Mouse (Mus musculus) liver, embryonic 16.5 days (tissue): ENCODE data around the gene Iqgap2. TPM values are rescaled to one million over a fixed set of nuclear protein-coding genes. Genes with fewer than 3 reads are reported as not detected.

Source experiments
- ATAC-seq: fragments of 200-750 bp; cut with Nextera tagmentation; 2 replicates; pipeline ENCODE4 v1.8.0; 2017; ENCODE audit warnings: low read depth, mild to moderate bottlenecking, moderate number of reproducible peaks, moderate library complexity
- H3K27ac ChIP-seq: fragments of 300-500 bp; sonication (generic); 2 replicates; pipeline ENCODE4 v1.5.1; 2014; ENCODE audit warnings: mild to moderate bottlenecking, low read length
- H3K27me3 ChIP-seq: fragments of 300-500 bp; sonication (generic); 2 replicates; pipeline ENCODE4 v1.6.1; 2014; ENCODE audit warnings: low read depth, low read length, mixed read lengths; ENCODE audit not compliant: control insufficient read depth, insufficient read depth
- H3K36me3 ChIP-seq: fragments of 300-500 bp; sonication (generic); 2 replicates; pipeline ENCODE4 v1.6.1; 2014; ENCODE audit warnings: mild to moderate bottlenecking; ENCODE audit not compliant: control insufficient read depth, insufficient read depth
- H3K4me1 ChIP-seq: fragments of 300-500 bp; sonication (generic); 2 replicates; pipeline ENCODE4 v1.6.1; 2014; ENCODE audit warnings: low read depth, low read length, mixed read lengths; ENCODE audit not compliant: control insufficient read depth
- H3K4me2 ChIP-seq: fragments of 300-500 bp; sonication (generic); 2 replicates; pipeline ENCODE4 v1.6.1; 2014; ENCODE audit warnings: low read depth, low read length, mixed read lengths
- H3K4me3 ChIP-seq: fragments of 300-500 bp; sonication (generic); 2 replicates; pipeline ENCODE4 v1.5.1; 2014; ENCODE audit warnings: low read depth, mild to moderate bottlenecking, low read length
- H3K9ac ChIP-seq: fragments of 300-500 bp; sonication (generic); 2 replicates; pipeline ENCODE4 v1.6.1; 2014; ENCODE audit warnings: low read depth, low read length
- H3K9me3 ChIP-seq: fragments of 300-500 bp; sonication (generic); replicated peaks from 2 replicates; pipeline ENCODE4 v1.6.1; 2016; ENCODE audit warnings: low read length; ENCODE audit not compliant: control insufficient read depth
- WGBS: fragments of 180-500 bp; shearing (Covaris S2); extraction: QIAGEN DNeasy Blood & Tissue Kit; methylation state at CpG from one replicate; pipeline ENCODE4 v1.1.7; 2014; ENCODE audit not compliant: insufficient replicate concordance; 5-methylcytosine and 5-hydroxymethylcytosine counted together
- polyA plus RNA-seq: library from polyadenylated mRNA; unstranded; fragments of >200 nt; fragmentation: Nextera tagmentation; extraction: Ambion mirVana; gene quantifications from 2 replicates; pipeline ENCODE4 v1.2.1, GENCODE M21; 2015

The Iqgap2 gene
- polyA plus RNA-seq, 1 experiment from 2014 or later = 20.3 TPM

DNA sequence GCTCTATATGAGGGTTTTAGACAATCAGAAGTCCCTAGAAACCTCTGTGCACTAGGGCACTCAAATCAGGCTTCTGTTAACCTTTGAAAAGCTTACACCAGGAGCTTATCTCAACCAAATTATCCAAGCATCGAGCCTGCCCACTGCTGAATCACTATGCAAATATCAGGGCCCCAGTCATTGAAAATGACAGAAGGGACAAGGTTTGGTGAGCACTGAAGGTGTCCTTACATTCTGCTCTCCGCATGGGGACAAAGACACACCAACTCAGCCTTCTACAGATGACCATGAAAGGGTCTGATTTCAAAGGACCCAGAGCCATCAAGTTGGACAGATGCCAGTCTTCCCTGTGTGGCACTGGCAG, 108.8 kb downstream of the Iqgap2 start:
- no peak overlapping the region for H3K9ac ChIP-seq
- peak overlapping the region; percentile 52 for H3K27ac ChIP-seq

DNA sequence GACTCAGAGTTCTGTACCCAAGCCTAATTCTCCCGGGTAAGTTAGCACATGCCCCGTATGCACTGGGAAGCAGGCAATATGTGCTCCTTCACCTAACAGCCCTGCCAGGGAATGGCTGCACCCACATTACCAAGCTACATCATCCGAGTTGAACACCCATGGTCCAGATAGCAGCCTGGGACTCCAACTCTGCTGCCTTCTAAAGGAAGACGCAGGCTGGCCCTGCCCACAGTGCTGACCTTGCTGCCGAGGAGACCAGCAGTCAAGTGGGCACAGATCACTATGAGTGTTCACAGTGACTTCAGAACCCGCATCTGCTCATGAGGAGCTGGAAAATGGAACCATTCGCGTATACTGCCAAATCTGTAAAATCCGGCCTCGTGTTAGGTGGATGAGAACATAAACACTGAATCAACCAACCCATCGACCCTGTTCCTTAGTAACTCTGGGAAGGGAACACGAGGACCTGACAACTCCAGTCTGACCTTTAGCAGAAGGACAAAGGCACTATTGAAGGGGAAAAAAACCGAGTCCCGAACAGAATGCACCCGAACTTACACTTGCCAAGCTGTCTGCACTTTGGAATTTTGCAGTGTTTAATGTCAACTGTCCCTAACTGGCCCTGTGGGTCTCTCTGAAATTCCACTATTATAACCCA, 109.3 kb downstream of the Iqgap2 start:
- no peaks in the 10 kb centered on the region for H3K9me3 ChIP-seq
- H3K4me3 ChIP-seq = no peak overlapping the region
- peaks cover 16% of the 10 kb centered on the region for H3K4me1 ChIP-seq
- no peaks in the 10 kb centered on the region for H3K27me3 ChIP-seq
- ATAC-seq = peak; percentile 48
- no peak overlapping the region for H3K9ac ChIP-seq
- H3K27ac ChIP-seq = peak overlapping the region; percentile 51
- H3K36me3 ChIP-seq = no peaks in the 10 kb centered on the region
- WGBS = 61% methylated on average over 15 of the region's 15 CpGs
- no peak overlapping the region for H3K4me2 ChIP-seq

More for the DNA sequence above, 108.8 kb downstream of the Iqgap2 start:
- WGBS = 20% methylated on average over 2 of the region's 2 CpGs
- no peaks in the 10 kb centered on the region for H3K36me3 ChIP-seq
- ATAC-seq = peak; percentile 40
- no peaks in the 10 kb centered on the region for H3K27me3 ChIP-seq
- peaks cover 16% of the 10 kb centered on the region for H3K4me1 ChIP-seq
- no peak overlapping the region for H3K4me3 ChIP-seq
- peak overlapping the region; percentile 15; the same call in 1 of the 2 replicates for H3K4me2 ChIP-seq
- H3K9me3 ChIP-seq = no peaks in the 10 kb centered on the region

DNA sequence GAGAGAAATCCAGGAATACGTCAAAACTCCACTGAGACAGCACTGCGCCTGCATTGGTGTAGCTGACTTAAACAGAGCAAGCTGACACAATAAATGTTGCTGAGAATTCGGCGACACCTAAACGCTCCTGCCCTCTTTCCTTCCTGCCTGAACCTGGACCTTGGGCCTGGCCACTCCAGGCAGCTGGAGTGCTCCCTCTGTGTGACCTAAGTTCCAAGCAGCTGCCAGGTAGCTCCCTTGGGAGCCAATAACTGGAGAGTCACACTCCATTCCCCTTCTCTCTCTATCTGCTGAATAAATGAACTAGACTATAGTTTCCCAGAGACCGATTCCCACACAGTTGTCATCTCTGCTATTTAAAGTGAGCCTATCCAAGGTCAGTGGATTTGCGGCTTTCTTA, 111.7 kb downstream of the Iqgap2 start:
- Histone ChIP-seq H3K9ac (no peak overlapping the region), H3K27ac (no peak overlapping the region), H3K4me3 (no peak overlapping the region), H3K9me3 (no peaks in the 10 kb centered on the region), H3K36me3 (no peaks in the 10 kb centered on the region), H3K4me1 (peaks cover 18% of the 10 kb centered on the region), H3K27me3 (no peaks in the 10 kb centered on the region), H3K4me2 (no peak overlapping the region)
- ATAC-seq = no peak
- 65% methylated on average over 7 of the region's 7 CpGs for WGBS

DNA sequence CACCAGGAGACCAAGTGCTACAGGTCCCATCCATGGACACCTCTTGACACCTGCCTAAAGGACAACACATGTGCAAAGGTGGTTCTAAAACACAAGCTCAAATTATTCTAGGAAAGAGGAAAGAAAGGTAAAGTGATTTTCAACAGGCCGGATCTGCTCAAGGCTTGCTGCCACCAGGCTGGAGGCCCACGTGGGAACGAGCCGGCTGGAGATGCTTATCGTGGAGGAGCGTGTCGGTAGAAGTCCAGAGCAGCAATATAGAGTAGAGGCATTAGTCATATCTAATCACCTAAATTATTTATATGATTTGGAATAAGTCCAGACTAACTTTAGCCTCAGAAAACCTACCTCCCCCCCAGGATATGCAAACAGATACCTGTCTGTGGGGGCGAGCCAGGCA, 112.5 kb downstream of the Iqgap2 start:
- ATAC-seq = no peak
- no peaks in the 10 kb centered on the region for H3K9me3 ChIP-seq
- no peak overlapping the region for H3K9ac ChIP-seq
- 40% methylated on average over 8 of the region's 8 CpGs for WGBS
- no peaks in the 10 kb centered on the region for H3K36me3 ChIP-seq
- H3K27ac ChIP-seq = no peak overlapping the region
- no peak overlapping the region for H3K4me2 ChIP-seq
- no peak overlapping the region for H3K4me3 ChIP-seq
- peaks cover 18% of the 10 kb centered on the region for H3K4me1 ChIP-seq
- no peaks in the 10 kb centered on the region for H3K27me3 ChIP-seq

DNA sequence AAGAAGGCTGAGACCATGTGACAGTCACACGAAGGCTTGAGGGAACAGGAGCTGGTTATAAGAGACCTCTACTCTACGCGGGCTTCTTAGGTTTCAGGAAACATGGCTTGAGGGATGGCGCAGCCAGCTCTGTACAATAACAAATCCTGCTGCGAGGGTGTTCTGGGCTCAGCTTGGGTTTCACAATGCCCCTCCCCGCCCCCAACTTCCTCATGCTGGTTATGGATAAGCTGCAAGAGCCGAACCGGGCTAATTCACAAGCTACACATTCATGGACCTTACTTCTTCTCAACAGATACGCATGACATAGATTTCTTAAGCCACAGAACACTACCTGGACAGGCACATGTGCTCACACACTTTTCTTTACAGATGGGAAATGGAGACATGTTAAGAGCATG, 113.0 kb downstream of the Iqgap2 start:
- ATAC-seq = peak; percentile 14; the same call in 1 of the 2 replicates
- WGBS = 22% methylated on average over 9 of the region's 9 CpGs
- H3K4me1 ChIP-seq = peaks cover 18% of the 10 kb centered on the region

DNA sequence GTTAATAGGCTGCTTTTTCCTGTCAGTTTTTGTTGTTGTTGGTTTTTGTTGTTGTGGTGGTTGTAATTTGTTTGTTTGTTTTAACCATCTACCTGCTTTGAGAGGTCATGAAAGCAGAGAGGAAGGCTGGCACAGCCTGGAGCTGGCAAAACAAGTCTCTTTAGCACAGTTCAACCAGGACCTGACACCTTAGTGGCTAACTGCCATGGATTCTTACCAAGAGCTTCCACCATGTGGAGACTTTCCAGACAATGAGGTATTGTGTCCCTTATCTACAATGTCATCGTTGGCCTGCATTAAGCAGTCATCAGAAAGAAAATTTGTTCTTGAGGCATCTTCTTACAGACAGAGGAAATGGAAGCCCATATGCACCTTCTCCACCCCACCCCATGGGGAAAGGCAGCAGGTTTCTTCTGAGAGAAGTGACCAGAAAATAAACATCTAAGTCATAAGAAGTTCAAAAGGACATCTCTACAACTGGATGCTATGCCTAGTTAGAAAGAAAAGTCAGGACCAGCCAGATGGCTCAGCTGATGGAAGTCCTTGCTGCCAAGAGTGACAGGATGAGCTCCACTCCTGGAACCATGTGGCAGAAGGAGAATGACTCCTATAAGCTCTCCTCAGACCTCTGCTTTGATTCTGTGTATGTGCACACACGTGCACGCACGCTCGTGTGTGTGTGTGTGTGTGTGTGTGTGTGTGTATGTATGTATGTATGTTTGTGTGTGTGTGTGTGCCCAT, 113.9 kb downstream of the Iqgap2 start:
- Histone ChIP-seq H3K9me3 (no peaks in the 10 kb centered on the region), H3K4me1 (peaks cover 18% of the 10 kb centered on the region), H3K9ac (no peak overlapping the region), H3K4me2 (peak overlapping the region; percentile 17; the same call in 1 of the 2 replicates), H3K27ac (peak overlapping the region; percentile 22; the same call in 1 of the 2 replicates), H3K36me3 (no peaks in the 10 kb centered on the region), H3K27me3 (no peaks in the 10 kb centered on the region), H3K4me3 (no peak overlapping the region)
- WGBS = 63% methylated on average over 5 of the region's 5 CpGs
- no peak for ATAC-seq

More for the DNA sequence above, 113.0 kb downstream of the Iqgap2 start:
- H3K36me3 ChIP-seq = no peaks in the 10 kb centered on the region
- no peaks in the 10 kb centered on the region for H3K9me3 ChIP-seq
- H3K9ac ChIP-seq = no peak overlapping the region
- no peak overlapping the region for H3K27ac ChIP-seq
- H3K4me2 ChIP-seq = no peak overlapping the region
- H3K4me3 ChIP-seq = no peak overlapping the region
- no peaks in the 10 kb centered on the region for H3K27me3 ChIP-seq

DNA sequence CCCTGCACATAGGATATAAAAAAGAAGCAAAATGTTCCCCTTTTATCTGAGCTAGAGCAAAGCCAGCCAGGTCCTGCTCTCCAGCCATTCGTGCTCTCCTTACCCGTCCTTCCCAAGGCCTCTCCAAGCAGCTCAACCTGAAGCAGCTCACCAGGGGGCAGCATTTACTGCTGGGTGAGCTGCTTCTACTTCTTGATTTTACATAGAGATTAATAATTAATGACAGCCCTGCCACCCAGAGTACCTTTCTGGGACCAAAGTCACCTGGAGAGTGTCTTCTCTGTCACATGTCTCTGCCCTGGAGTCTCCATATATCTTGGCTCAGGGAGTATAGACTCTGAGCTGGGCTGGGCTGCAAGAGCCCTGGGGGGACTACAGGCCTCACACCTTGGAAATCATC, 114.5 kb downstream of the Iqgap2 start:
- peak; percentile 58 for ATAC-seq
- Histone ChIP-seq H3K27me3 (no peaks in the 10 kb centered on the region), H3K4me3 (no peak overlapping the region), H3K9ac (no peak overlapping the region), H3K4me1 (peaks cover 16% of the 10 kb centered on the region), H3K27ac (peak overlapping the region; percentile 22; the same call in 1 of the 2 replicates), H3K9me3 (no peaks in the 10 kb centered on the region), H3K4me2 (peak overlapping the region; percentile 17; the same call in 1 of the 2 replicates), H3K36me3 (no peaks in the 10 kb centered on the region)
- 14% methylated on average over 2 of the region's 2 CpGs for WGBS

DNA sequence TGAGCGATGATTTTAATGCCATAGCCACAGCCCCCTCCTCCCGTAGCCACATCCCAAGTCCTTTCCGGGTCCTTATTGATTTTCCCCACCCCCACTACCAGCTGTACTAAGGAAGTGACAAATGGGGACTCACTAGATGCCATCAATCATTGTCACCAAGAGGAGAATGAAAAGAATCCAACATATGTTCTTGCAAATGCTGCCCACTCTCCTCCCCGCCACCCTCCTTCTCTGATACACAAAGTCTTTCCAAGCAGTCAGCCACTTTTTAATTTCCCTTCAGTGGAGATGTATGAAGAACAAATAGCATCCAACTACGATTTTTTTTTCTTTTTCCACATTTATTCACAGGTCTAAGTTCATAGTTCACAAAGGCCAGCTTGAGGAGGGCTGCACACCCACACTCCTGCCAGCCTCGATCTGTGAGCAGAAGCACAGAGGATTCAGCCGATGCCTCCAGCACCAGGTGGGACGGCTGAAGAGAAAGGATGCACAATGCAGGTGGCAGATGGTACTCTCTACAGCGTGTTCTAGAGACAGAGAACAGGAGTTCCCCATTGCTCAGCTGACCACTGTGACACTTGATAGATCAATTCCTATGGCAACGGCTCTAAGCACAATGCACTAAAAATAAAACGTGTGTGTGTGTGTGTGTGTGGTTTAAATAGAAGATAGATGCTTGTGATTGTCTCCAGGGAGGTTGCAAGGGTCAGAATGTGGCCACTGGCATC, 116.6 kb downstream of the Iqgap2 start:
- no peak for ATAC-seq
- H3K9ac ChIP-seq = no peak overlapping the region
- H3K27ac ChIP-seq = no peak overlapping the region
- H3K4me2 ChIP-seq = no peak overlapping the region
- H3K27me3 ChIP-seq = no peaks in the 10 kb centered on the region
- H3K9me3 ChIP-seq = no peaks in the 10 kb centered on the region
- WGBS = 43% methylated on average over 11 of the region's 11 CpGs
- H3K4me1 ChIP-seq = peaks cover 11% of the 10 kb centered on the region
- H3K36me3 ChIP-seq = no peaks in the 10 kb centered on the region
- H3K4me3 ChIP-seq = no peak overlapping the region
